Mouse (Mus musculus) cerebellum, postnatal 4 days (tissue): ENCODE results near the gene Srprb.
"Not testable (repeated sequence)": the region's sequence is repeated elsewhere in the genome, so short reads cannot be mapped to it uniquely, and the experiment has no call there.

Experiments used
- DNase-seq, 2 experiments: peaks; one replicate each; pipeline ENCODE4 v3.0.0; 2022; ENCODE audit warnings: low spot score in 2 of 2, mixed read lengths in 1 of 2

The Srprb gene

DNA sequence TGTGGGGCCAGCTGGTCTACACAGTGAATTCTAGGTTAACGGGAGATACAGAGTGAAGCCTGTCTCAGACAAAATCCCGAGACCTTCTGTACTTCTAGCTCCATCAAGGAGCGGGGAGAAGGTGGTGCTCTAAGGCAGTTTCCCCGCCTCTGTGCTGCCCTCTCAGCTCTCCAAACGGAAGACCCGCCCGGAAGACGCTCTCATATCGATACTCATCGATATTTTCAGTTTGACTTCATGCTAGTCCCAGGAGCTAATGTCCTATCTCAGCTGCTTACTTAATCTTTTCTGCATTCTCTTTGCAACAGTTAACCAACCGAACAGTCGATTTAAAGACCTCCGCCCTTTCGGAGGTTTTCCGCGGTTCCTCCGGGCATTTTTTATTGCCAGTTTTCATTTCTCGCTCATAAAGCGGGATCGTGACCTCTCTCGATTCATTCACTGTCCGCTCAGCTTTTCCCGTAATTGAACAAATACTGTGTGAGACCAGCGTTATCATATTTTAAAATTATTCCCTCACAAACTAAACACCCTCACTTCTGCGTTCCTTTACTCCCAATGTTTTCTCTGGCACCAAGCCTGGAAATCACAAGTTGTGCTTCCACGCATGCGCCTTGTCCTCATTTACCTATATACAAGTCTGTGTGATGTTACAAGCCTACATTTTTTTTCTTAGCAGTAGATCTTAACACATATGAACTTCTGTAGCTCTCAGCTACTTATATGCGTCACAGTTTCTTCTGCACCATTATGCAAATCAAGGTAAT is 10.9 kb upstream of the Srprb start:
- DNase-seq = no peak

DNA sequence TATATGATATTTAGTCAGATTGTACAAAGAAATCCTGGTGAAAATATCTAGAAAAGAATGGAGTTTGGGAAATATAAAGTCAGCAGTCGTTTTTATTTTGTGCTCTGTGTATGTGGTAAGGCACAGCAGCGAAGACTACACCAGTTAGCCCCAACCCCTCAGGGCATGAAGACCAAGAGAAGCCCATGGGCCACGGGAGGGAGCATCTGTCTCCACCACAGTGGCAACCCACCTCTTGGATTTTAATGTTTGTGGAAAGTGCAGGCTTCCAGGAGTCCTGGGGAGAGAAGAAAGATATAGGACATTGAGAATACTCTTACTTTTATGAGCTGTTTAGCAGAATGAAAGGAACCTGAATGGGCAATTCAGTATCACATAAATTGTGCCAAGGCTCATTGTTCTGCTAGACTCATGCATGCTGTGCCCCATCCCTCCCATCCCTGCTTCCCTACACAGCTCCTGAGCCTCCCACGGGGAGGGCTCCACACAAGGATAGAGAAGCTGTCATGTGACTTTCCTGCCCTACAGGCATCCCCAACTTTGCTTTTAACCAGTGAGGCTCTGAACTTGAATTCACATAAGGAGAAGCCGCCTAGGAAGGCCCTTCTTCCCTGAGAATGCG is 7.0 kb upstream of the Srprb start:
- no peak for DNase-seq

DNA sequence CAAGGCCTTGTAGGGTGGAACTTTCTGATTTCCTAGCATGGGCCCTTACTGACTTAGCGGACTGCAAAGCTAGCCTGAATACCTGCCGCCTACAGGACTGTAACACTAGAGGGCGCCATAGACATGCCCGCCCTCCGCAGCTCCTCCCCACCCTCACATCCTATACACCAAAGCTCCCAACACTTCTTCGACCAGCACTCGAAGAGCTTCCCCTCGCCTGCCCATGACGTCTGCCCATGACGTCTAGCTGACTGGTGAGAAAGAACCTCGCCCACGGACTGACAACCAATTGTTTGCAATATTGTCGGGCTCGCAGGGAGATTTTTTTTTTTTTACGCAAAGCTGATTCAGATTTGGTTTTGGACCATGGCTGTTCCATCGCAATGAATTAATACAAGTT is 5.9 kb upstream of the Srprb start:
- peak in 1 of 2 experiments; percentile 57 for DNase-seq

DNA sequence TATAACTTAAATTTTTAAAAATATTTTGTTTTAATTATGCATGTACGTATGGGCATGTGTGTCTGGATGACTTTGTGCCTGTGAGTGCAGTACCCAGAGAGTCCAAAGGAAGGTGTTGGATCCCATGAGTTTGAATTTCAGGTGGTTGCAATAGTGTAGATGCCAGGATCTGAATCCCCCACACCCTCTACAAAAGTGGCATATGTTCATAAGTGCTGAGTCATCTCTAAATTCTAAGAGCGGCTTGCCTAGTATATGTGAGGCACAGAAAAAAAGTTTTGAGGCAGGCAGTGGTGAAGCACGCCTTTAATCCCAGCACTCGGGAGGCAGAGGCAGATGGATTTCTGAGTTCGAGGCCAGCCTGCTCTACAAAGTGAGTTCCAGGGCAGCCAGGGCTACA is 3.8 kb upstream of the Srprb start:
- no peak for DNase-seq

DNA sequence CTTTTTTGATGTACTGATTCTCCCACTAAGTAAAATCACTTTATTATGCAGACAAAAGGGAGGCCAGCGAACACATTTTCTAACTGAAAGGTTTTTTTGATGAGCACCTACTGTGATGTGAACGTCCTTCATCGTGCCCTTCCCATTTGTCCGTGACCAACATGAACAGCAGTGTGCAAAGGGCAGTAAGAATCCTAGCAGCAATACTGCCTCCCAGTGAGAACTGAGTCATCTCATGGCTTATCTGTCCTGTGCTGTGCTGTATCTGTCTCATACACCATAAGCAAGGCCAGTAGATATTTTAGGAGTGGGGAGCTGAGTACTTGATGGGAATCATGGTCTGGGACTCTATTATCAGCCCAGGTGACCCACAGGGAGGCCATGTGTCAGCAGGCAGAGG is 13.5 kb downstream of the Srprb start:
- no peak for DNase-seq

DNA sequence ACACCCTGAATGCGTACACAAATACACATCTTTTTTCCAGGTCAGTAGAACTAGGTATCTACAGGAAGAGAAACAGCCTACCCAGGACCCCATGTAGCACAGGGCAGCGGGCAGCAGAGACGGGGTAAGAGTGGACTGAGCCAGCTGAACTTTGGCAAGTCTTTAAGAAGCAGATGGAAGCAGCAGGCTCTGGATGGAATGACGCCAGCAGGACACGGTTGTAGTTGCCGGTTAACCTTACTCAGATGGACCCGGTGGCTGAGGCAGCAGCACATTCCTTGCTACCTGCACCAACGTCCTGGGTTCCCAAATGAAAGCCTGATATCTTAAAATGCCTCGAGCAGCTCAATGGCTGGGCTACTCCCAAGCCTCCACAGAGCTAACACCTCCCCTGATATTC is 15.2 kb downstream of the Srprb start:
- peak in 1 of 2 experiments; percentile 77 for DNase-seq

DNA sequence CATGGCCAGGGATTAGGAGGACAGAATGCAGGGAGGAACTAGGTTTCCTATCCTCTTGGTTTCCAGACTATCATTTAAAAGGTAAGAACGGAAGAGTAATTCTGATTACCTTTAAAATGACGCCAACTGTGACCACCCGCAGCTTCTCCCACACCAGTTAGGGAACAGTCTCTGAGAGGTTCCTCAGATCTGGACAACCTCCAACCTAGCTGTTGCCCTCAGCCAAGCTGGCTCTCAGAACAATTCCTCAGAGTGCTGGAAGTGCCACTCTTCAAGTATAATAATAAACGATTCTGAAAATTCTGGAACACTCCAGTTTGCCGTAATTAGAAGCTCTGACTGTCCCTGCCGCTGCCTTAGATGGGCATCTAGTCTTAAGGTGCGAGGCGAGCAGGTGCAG is 16.0 kb downstream of the Srprb start:
- no peak for DNase-seq

DNA sequence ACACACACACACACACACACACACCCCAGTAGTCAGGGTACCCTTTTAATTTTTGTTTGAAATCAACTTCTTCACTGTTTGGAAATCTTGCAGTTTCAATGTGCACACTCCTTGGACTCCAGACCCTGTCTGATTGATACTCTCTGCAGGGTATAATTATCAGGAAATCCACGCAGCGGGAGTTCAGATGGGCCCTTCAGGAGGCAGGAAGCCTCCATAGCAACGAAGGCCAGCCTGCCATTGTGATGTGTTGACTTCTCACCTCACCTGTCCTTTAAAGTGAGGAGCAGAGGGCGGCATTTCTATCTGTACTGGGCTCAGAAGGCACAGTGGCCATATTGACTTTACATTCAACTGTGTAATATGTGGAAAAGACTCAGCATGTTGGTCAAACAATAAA is 17.1 kb downstream of the Srprb start:
- DNase-seq = no peak

DNA sequence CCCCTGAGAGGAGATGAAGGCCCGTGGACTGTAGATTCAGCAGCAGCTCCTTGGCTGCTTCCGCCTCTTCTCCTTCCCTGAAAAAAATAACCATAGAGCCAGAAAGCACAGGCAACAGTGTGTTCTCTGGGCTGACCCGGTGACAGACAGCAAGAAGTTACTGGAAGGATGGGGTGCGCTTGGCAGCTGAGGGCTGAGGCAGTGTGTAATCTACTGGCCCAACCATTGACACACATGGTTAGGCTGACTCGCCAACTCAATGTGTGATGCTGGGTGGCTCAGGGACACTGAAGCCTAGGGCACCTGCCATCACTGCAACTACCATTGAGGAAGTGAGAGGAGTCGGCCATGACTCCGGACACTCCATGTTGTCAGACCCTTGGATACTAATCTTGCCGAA is 20.1 kb downstream of the Srprb start:
- no peak for DNase-seq

DNA sequence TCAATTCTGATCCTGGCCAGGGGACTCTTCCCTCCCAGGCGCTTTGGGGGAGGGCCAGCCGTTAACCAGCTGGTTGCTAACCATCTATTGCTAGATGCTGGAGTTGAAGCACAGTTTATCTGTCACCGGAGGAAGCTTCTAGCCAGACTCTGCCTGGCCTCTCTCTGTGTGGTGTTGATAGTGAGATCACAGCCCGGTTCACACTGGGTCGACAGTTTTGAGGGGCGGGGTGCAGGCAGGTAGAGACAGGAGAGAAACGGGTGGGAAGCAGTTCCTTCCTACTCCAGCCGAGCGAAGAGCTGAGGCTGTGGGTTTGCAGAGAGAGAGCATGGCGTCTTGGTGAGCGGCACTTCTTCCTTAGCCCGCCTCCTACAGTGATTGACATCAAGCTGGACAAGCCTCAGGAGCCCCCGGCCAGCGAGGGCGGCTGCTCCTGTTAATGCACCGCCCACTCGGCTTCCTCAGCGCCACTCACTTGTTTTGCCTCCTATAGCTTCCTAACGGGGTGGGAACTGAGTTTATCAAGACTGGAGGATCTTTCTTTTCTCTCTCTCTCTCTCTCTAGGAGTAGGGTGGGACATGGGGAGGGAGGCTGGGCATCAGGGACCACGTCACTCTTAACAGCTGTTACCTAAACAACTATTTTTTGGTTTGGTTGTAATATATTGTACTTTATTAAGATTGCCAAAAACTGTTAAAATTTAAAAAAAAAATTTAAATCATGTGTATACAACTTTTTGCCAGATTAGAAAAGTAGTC is 21.0 kb downstream of the Srprb start:
- peak in 1 of 2 experiments; percentile 57 for DNase-seq

DNA sequence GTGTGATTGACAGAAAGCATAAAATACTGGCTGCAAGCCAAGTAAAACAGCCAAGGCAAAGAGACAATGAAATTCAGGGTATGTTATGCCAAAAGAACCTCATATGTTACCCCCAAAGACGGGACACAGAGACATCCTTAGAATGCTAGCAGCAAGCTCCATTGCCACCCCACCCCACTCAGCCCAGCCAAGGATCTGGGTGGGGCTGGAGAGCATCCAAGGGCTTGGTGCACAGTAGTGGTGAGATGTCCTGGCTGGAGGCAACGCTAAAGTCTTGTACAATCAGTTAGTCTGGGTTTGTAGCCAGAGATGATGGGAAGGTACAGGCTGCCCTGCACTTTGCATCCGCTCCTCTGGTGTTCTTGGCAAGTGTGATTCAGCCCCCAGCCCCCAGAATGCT is 21.6 kb downstream of the Srprb start:
- peak in 1 of 2 experiments; percentile 50 for DNase-seq

DNA sequence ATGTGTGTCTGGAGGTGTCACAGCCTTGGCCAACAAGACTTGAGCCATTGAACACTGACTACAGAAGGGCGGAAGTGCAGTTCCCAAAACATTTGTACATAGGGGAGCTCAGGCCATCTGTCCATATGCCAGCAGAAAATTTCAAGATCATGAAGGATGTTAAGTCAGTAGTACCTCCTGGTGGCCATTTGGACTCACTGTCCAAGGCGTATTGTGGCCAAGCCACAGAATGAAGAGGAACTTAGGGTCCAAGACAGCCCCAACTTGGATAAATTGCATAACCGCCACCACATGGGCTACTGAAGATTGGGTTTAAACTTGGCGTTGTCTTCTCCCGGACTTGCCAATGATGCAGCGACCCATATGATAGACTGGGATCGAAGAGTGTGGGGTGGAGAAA is 26.2 kb downstream of the Srprb start:
- no peak for DNase-seq

DNA sequence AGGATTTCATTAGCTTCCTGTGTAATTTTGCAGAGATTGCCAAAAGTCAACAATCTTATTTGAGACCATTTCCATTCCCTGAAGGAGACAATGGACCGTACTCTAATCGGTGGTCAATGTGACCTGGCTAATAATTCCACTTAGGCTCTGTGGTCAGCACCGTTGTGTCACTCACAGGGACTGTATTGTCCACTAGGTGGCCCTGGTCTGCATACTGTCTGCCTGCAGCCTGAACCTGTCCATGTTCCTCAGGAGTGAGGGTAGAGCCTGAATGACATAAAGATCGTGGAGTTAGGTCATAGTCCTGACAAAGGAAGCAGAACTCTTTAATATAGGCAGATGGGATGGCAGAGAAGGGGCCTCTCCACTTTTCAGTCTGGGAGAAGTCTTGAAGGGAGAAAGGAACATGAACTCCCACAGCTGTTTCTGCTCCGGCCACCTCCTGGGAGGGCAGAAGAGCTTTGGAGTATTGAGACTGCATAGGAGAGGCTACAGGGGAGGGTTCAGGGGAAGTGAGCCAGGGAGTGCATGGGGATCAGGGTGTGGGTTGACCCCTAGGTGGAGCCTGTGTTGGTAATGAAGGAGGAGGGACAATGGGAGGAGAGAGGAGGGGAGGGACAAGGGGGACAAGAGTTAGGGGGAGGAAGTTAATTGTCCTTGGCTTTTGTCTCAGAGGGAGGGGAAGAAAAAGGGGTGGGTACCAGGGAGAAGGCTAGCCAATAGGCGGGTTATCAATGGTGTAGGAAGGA is 27.0 kb downstream of the Srprb start:
- no peak for DNase-seq

DNA sequence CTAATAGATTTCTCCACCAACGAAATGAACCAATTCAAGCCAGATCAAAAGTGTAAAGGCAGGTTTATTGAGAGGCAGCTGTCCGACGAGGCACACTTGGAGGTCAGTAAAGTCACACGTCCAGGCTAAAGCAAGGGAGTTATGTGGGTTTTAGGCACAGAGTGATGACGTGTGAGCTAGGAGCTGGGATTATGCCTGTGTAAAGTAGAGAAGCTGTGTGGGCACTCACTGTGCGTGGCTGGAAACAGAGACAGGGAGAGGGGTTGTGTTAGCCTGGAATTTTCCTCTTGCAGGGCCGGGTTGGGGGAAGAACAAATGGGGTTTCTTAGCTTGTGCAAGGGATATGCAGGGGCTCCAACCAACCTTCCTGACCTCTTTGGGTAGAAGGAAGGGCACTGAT is 33.2 kb downstream of the Srprb start:
- DNase-seq = no peak

DNA sequence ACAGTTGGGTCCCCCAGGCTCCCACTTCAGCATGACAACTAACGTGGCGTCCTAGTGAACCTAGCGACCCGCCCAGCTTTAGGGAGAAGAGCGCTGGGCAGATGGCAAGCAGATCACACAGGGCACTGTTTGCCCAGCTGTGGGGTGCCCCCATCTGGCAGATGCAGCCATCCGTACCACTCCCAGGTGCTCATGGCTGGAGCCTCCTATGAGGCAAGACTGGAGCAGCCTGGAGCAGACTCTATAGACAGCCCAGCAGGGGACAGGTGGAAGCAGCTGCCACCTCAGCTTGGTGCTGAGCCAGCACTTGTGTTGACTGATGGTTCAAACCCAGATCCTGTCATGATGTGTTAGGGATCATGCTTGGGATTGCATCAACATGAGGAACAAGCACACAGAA is 33.9 kb downstream of the Srprb start:
- peak in 1 of 2 experiments; percentile 72 for DNase-seq

DNA sequence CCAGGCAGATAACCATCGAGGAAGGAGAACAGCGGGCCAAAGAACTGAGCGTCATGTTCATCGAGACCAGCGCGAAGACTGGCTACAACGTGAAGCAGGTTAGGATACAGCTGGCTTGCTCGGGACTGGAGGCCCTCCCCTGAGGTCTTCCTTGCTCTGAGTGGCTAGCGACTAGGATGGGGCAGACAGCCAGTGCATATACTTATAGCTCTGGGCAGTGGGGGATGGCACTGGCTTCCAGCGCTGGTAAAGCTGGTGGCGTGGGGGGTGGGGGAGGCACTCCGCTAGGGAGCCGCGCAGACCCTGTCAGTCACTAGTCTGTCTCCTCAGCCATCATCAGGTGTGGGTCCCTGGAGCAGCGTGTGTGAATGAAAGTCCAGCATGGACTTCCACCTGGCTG is 38.1 kb downstream of the Srprb start:
- DNase-seq = no peak

DNA sequence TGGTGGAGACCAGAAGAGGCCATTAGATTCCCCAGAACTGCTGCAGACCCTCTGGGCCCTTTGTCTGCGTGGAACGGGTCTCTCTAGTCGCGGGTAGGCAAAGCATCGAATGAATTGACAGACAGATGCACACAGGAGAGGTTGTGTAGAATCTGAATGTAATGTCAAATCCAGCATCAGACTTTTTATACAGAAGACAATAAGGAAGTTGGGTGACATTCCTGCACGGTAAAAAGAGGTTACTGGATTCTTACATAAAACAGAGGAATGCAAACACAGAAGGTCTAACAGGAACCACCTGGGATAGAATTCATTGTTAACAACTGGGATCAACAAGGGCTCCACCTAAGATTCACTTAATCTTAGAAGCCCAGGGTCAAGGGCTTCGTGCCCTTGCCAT is 46.8 kb downstream of the Srprb start:
- not testable (repeated sequence) for DNase-seq

DNA sequence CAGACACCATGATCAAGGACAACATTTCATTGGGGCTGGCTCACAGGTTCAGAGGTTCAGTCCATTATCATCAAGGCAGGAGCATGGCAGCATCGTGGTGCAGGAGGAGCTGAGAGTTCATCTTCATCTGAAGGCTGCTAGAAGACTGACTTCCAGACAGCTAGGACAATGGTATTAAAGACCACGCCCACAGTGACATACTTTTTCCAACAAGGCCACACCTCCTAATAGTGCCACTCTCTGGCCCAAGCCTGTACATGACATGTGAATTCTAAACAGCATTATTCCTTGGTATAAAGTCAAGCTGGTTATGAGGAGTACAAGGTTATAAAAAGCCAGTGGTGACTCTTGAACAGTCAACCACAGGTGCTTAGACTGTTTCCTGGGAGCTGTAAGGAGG is 47.4 kb downstream of the Srprb start:
- no peak for DNase-seq

DNA sequence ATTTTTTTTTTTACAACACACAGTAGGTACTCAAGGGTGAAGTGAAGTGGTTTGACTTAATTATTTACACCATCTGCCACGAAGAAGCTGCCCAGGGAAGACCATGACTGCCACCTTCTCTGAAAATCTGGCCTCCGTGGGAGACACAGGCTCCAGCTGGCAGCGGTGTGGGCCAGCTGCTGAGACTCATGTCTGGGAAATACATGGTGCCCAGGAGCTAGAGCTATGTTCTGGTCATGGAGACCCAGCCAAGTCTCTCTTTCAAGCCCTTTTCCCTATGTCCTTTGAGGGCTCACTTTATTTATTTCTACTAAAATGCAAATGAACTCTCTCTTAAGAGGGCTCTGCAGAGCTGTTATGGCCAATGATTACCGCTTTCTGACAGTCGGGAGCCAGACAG is 48.7 kb downstream of the Srprb start:
- DNase-seq = peak in 1 of 2 experiments; percentile 60

DNA sequence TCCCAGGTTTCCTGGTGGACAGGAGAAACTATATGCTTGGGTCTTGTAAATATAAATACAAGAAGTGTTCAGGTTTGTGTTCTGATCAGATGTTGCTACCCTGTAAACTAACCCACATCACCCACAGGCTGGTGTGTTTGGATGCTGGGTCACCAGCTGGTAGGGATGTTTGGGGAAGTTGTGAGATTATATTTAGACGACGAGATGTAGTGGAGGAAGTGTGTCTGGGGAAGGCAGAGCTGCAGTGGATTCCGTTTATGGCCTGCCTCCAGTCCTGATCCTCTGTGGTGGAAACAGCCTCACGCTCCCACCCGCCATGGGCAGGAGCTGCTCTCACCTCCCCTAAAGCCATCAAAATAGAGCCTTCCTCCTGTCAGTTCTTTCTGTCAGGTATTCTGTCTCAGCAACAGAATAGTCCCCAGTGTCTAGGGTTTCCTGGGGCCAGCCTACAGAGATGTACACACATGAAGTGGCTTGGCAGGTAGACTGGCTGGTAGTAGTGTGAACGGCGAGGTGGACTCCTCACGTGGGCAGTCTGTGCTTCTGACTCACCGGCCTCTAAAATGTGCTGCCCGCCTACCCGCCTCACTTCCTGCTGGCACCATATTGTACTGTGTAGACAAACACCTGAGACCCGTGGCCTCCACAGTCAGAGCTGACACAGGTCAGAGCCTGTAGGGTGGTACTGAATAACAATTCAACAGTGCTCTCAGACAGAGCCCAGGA is 52.7 kb downstream of the Srprb start:
- no peak for DNase-seq

DNA sequence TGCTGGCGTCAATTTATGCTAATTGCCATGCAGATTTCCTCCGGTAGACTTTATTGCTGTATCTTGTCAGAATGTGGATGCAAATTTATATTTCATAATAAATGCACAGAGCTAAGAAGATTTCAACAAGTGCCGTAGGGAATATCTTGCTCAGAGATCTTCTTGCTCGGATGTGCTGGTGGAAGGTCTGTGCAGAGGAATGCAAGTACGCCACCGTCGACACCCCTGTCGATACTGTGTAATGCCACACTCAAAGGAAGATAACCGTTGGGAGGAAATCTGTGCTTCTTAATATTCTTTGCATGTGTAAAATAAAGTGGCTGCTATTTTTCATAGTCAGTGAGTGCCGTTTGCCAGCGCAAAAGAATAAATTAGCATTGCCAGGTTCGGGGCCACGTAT is 54.8 kb downstream of the Srprb start:
- no peak for DNase-seq
